Mouse (Mus musculus) heart, postnatal 0 days (tissue): Measurements from ENCODE around the gene E2f8. TPM values are rescaled to one million over a fixed set of nuclear protein-coding genes. Genes with fewer than 3 reads are reported as not detected.

Experiments used
- ATAC-seq: fragments of 200-750 bp; cut with Nextera tagmentation; 2 replicates; pipeline ENCODE4 v1.8.0; 2017; ENCODE audit warnings: low read depth, moderate number of reproducible peaks, moderate library complexity; ENCODE audit not compliant: insufficient read depth
- DNase-seq: peaks from one replicate; pipeline ENCODE4 v3.0.0-alpha.2; 2016; ENCODE audit warnings: low spot score
- H3K27ac ChIP-seq: fragments of 300-500 bp; sonication (generic); 2 replicates; pipeline ENCODE4 v1.5.1; 2014; ENCODE audit warnings: low read depth, mild to moderate bottlenecking
- H3K27me3 ChIP-seq: fragments of 300-500 bp; sonication (generic); 2 replicates; pipeline ENCODE4 v1.6.1; 2014; ENCODE audit warnings: low read length, mixed read lengths; ENCODE audit not compliant: control insufficient read depth, insufficient read depth
- H3K36me3 ChIP-seq: fragments of 300-500 bp; sonication (generic); replicated peaks from 2 replicates; pipeline ENCODE4 v1.6.1; 2014; ENCODE audit warnings: low read length, mixed read lengths; ENCODE audit not compliant: control insufficient read depth, insufficient read depth
- H3K4me1 ChIP-seq: fragments of 300-500 bp; sonication (generic); 2 replicates; pipeline ENCODE4 v1.6.1; 2014; ENCODE audit warnings: antibody characterized with exemption; ENCODE audit not compliant: control insufficient read depth, insufficient read depth
- H3K4me2 ChIP-seq: fragments of 300-500 bp; sonication (generic); 2 replicates; pipeline ENCODE4 v1.6.1; 2014; ENCODE audit warnings: low read depth, mild to moderate bottlenecking, low read length, moderate library complexity
- H3K4me3 ChIP-seq: fragments of 300-500 bp; sonication (generic); 2 replicates; pipeline ENCODE4 v1.5.1; 2014; ENCODE audit warnings: low read depth, low read length
- H3K9ac ChIP-seq: fragments of 300-500 bp; sonication (generic); replicated peaks from 2 replicates; pipeline ENCODE4 v1.6.1; 2014; ENCODE audit warnings: low read depth, low read length, mixed read lengths
- H3K9me3 ChIP-seq: fragments of 300-500 bp; sonication (generic); replicated peaks from 2 replicates; pipeline ENCODE4 v1.6.1; 2016; ENCODE audit warnings: low read length; ENCODE audit not compliant: control insufficient read depth
- CTCF ChIP-seq: IDR thresholded peaks from 2 replicates; pipeline ENCODE4 v1.5.1; 2016; ENCODE audit warnings: antibody characterized with exemption, control low read depth, low read depth
- EP300 ChIP-seq: IDR thresholded peaks from 2 replicates; pipeline ENCODE4 v1.6.1; 2016; ENCODE audit warnings: antibody characterized with exemption, low read depth
- WGBS: fragments of 180-500 bp; shearing (Covaris S2); extraction: QIAGEN DNeasy Blood & Tissue Kit; methylation state at CpG from one replicate; pipeline ENCODE4 v1.1.7; 2014; 5-methylcytosine and 5-hydroxymethylcytosine counted together
- polyA plus RNA-seq: library from polyadenylated mRNA; unstranded; fragments of >200 nt; fragmentation: Nextera tagmentation; extraction: Ambion mirVana; gene quantifications from 2 replicates; pipeline ENCODE4 v1.2.1, GENCODE M21; 2015
- total RNA-seq: library from RNA; depleted of rRNA; stranded (reverse); fragments of >200 nt; gene quantifications from 2 replicates; pipeline ENCODE4 v1.2.3, GENCODE M21; 2014; ENCODE audit warnings: low replicate concordance

E2f8 gene
- total and polyA plus RNA-seq, 2 experiments from 2014 or later: 3.0 to 5.9 TPM

DNA sequence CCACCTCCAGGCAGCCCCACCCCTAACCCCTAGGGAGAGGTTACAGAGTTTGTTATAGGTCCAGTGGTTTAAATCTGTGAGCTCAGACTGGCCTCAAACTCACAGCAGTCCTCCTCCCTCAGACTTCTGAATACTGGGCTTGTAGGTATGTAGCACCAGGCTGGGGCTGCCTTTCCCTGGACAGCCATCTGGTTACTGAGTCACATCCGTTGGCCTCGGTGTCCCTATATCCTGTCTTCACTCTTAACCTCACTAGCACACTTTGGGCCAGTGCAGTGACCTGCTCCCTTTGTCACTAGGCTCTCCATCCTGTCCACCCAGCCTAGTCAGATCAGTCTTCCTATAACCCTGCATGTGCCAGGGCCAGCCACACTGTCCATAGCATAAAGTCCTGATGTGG is 7.4 kb upstream of the E2f8 start:
- 51% methylated on average over 2 of the region's 2 CpGs for WGBS
- DNase-seq: no peak
- H3K27ac ChIP-seq: no peak overlapping the region

DNA sequence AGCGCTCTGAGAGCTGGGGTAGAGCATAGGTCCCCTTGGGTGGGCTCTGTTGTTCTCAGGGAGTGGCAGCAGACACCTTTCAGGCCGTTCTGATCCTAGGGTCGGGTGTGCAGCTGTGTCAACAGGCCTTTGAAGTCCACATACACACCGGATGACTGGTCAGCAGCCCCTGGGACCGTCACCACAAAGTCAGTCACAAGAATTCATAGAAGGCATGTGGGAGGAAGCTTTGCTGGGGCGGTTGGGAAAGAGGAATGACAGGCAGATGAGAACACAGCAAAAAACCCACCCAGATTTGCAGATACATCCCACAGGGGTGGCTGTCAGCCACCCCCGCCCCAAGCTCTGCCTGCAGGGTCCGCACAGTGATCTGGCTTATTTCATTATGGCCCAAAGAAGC is 6.6 kb upstream of the E2f8 start:
- H3K27me3 ChIP-seq: no peaks in the 10 kb centered on the region
- H3K9ac ChIP-seq: no peak overlapping the region
- no peaks in the 10 kb centered on the region for H3K9me3 ChIP-seq
- H3K4me3 ChIP-seq: no peak overlapping the region
- H3K4me2 ChIP-seq: no peak overlapping the region
- TF ChIP-seq EP300: no peak
- TF ChIP-seq CTCF: no peak
- DNase-seq (no peak), ATAC-seq (no peak)
- 30% methylated on average over 8 of the region's 8 CpGs for WGBS
- H3K4me1 ChIP-seq: no peaks in the 10 kb centered on the region
- no peaks in the 10 kb centered on the region for H3K36me3 ChIP-seq
- H3K27ac ChIP-seq: no peak overlapping the region

More for the DNA sequence above, 7.4 kb upstream of the E2f8 start:
- Histone ChIP-seq H3K9me3 (no peaks in the 10 kb centered on the region), H3K4me2 (no peak overlapping the region), H3K4me1 (no peaks in the 10 kb centered on the region), H3K9ac (no peak overlapping the region), H3K36me3 (no peaks in the 10 kb centered on the region), H3K27me3 (no peaks in the 10 kb centered on the region), H3K4me3 (no peak overlapping the region)
- peak; percentile 55 for ATAC-seq
- TF ChIP-seq EP300 (no peak), CTCF (no peak)

DNA sequence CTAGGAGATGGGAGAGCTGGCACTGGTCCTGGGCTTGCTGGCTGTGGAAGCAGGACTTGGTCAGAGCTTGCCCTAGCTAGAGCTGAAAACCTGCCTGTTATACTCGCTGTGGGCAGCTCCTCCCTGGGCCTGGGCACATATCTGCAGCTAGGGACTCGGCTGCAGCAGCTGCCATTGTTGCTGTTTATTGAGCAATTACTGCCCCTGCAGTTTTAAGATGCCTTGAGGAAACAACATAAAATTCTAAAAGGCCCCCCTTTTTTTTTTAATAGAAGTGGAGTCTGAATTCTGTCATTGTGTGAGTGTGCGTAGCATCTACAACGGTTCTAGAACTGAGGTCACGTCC is 2.8 kb upstream of the E2f8 start:
- Histone ChIP-seq H3K4me1 (peaks cover 13% of the 10 kb centered on the region), H3K9me3 (no peaks in the 10 kb centered on the region), H3K27me3 (no peaks in the 10 kb centered on the region), H3K4me2 (no peak overlapping the region), H3K4me3 (no peak overlapping the region), H3K9ac (no peak overlapping the region), H3K36me3 (no peaks in the 10 kb centered on the region), H3K27ac (no peak overlapping the region)
- no peak for DNase-seq
- TF ChIP-seq CTCF (no peak), EP300 (no peak)
- no peak for ATAC-seq
- 50% methylated on average over 5 of the region's 5 CpGs for WGBS

DNA sequence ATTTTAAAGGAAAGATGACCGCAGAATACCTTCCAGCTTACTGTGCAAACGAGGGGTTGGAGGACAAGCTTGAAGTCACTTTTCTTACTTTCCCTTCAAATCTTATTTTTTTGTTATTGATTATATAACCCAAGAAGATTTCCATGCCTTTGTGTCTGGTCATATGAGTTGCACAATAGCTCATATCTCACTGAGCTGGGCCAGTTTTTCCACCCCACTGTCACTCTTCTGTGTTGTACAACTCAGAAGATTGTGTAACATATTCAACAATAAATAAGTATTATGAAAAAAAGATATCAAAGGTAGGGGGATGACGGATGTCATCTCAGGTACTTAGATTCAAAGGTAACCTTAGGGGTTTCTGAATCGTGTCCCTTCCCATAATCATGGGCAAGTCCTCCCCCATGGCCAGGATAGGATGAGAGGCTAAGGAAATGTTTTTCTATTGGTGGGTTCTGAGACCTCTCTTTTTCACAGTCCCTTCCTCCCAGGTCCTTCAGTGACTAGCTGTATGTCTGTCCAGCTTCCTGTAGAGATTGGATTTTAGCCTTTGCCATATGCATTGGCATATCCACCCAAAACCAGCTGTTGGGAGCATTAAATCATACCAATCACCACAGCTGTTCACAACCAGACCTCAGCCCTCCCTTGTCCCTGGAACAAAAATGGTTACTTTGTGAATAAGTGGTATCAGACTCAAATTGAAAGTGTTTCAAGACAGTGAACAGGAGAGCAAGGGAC is 2.3 kb upstream of the E2f8 start:
- H3K4me1 ChIP-seq: peaks cover 16% of the 10 kb centered on the region

DNA sequence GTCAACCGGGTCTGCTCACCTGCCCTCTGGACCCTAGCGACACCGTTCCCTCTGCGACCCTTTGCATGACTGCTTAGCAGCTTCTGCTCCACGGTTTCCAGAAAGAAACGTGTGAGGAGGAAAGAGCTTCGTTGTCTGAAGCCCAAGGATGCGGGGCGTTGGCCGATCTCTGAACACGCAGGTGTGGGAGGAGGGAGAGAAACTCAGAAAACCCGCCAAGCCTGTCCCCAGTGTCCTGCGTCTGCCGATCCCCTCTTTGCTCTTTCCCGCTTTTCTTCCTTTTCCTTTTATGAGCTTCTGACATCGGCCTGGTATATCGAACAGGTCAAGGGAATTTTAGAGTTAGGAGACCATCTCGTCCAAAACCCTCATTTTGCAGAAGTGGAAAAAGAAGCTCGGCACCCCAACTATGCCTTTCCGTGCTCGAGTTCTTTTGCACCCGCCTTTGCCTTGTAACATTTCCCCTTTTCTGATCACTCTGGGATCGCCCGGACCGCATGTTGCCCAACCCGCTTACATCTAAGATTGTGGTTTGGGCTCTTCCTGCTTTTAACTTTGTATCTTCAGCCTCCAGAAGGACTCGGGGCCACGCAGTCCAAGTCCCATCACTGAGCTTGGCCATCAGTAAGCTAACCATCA is 694 bp upstream of the E2f8 start:
- H3K9ac ChIP-seq: peak overlapping the region; percentile 73; the same call in 1 of the 2 replicates

More for the DNA sequence above, 2.3 kb upstream of the E2f8 start:
- H3K4me2 ChIP-seq: no peak overlapping the region
- DNase-seq (no peak), ATAC-seq (no peak)
- no peaks in the 10 kb centered on the region for H3K36me3 ChIP-seq
- no peak overlapping the region for H3K4me3 ChIP-seq
- 83% methylated on average over 4 of the region's 4 CpGs for WGBS
- no peak overlapping the region for H3K27ac ChIP-seq
- no peak overlapping the region for H3K9ac ChIP-seq
- no peaks in the 10 kb centered on the region for H3K9me3 ChIP-seq
- TF ChIP-seq EP300: no peak
- no peaks in the 10 kb centered on the region for H3K27me3 ChIP-seq

More for the DNA sequence above, 694 bp upstream of the E2f8 start:
- no peak overlapping the region for H3K27ac ChIP-seq
- H3K36me3 ChIP-seq: peaks cover 14% of the 10 kb centered on the region; the same call in 1 of the 2 replicates
- no peak for TF ChIP-seq CTCF
- no peak for TF ChIP-seq EP300
- H3K27me3 ChIP-seq: no peaks in the 10 kb centered on the region
- H3K9me3 ChIP-seq: no peaks in the 10 kb centered on the region
- peak overlapping the region; percentile 100 for H3K4me2 ChIP-seq
- 1% methylated on average over 28 of the region's 28 CpGs for WGBS
- ATAC-seq (no peak), DNase-seq (no peak)
- H3K4me3 ChIP-seq: peak overlapping the region; percentile 97
- H3K4me1 ChIP-seq: peaks cover 16% of the 10 kb centered on the region
